Mouse (Mus musculus): Measurements from ENCODE around the gene Tmem265. TPM values are rescaled to one million over a fixed set of nuclear protein-coding genes. Genes with fewer than 3 reads are reported as not detected.
A peak's percentile ranks its signal among the peaks of the same experiment; 100 is the strongest.

Gene Tmem265
- polyA plus RNA-seq (2014; fragmentation: Nextera tagmentation; extraction: Ambion mirVana): 5.1 and 14.5 TPM in 2 replicates

- H3K36me3 ChIP-seq (ENCODE audit: control insufficient read depth, insufficient read depth, low read length): peaks cover 86% of the 10 kb centered on the region
- no peaks in the 10 kb centered on the region for H3K4me1 ChIP-seq (ENCODE audit: control insufficient read depth, insufficient read depth, low read length)
- no peak within 1 kb of the TSS for H3K4me3 ChIP-seq (replicated peaks; ENCODE audit: low read depth, low read length)
- H3K4me2 ChIP-seq (ENCODE audit: low read length): no peak within 1 kb of the TSS
- no peak within 1 kb of the TSS for H3K9ac ChIP-seq (replicated peaks; ENCODE audit: low read length)
- WGBS: 95% methylated on average over 5 of the region's 5 CpGs
- no peaks in the 10 kb centered on the region for H3K9me3 ChIP-seq (ENCODE audit: control insufficient read depth, low read length)
- no peak within 1 kb of the TSS for H3K27ac ChIP-seq (replicated peaks; ENCODE audit: low read depth, low read length)
- H3K27me3 ChIP-seq (ENCODE audit: control insufficient read depth, insufficient read depth, low read length): no peaks in the 10 kb centered on the region
- DNase-seq (no peak), ATAC-seq (ENCODE audit: low FRiP score, low TSS enrichment) (no peak)
Measured at GRCm38 (mm10) chr7:127561340-127561858, at the start of gene Tmem265. Gene Tmem265, plus strand, starts transcription at chr7:127561390.

DNA sequence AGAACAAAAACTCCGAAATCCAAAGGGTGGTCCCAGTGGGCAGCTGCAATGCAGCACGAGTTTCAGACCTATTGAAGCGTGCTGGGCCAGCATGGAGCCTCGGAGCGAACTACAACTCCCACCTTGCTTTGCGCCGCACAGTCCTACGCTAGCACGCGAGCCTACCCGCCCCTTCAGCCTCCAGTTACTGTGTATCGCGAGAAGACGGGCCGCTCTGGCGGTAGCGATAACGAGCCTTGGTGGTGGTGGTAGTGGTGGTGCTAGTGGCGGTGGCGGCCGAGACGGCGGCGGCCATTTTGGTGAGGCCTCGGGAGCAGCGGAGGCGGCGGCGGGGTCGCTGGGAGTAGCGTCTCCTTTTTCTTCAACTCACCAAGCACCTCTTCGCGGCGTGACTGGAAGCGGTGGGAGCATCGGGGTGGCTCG lies 49.4 kb upstream of the Tmem265 start, which contains the start of gene Srcap:
TSS of gene Srcap (plus strand) at position 176 of the 423 bp plus-strand sequence.
- no peaks in the 10 kb centered on the region for H3K27me3 ChIP-seq (ENCODE audit: control insufficient read depth, insufficient read depth, low read length)
- under 1% methylated on average over 37 of the region's 37 CpGs for WGBS
- H3K9me3 ChIP-seq (ENCODE audit: control insufficient read depth, low read length): no peaks in the 10 kb centered on the region
- DNase-seq (peak; percentile 98), ATAC-seq (ENCODE audit: low FRiP score, low TSS enrichment) (peak; percentile 99)
- H3K27ac ChIP-seq (replicated peaks; ENCODE audit: low read depth, low read length): peak within 1 kb of the TSS; percentile 96
- H3K9ac ChIP-seq (replicated peaks; ENCODE audit: low read length): peak within 1 kb of the TSS; percentile 71
- peak within 1 kb of the TSS; percentile 76 for H3K4me3 ChIP-seq (replicated peaks; ENCODE audit: low read depth, low read length)
- peaks cover 27% of the 10 kb centered on the region for H3K36me3 ChIP-seq (ENCODE audit: control insufficient read depth, insufficient read depth, low read length)
- peaks cover 13% of the 10 kb centered on the region for H3K4me1 ChIP-seq (ENCODE audit: control insufficient read depth, insufficient read depth, low read length)
- H3K4me2 ChIP-seq (ENCODE audit: low read length): peak within 1 kb of the TSS; percentile 64

DNA sequence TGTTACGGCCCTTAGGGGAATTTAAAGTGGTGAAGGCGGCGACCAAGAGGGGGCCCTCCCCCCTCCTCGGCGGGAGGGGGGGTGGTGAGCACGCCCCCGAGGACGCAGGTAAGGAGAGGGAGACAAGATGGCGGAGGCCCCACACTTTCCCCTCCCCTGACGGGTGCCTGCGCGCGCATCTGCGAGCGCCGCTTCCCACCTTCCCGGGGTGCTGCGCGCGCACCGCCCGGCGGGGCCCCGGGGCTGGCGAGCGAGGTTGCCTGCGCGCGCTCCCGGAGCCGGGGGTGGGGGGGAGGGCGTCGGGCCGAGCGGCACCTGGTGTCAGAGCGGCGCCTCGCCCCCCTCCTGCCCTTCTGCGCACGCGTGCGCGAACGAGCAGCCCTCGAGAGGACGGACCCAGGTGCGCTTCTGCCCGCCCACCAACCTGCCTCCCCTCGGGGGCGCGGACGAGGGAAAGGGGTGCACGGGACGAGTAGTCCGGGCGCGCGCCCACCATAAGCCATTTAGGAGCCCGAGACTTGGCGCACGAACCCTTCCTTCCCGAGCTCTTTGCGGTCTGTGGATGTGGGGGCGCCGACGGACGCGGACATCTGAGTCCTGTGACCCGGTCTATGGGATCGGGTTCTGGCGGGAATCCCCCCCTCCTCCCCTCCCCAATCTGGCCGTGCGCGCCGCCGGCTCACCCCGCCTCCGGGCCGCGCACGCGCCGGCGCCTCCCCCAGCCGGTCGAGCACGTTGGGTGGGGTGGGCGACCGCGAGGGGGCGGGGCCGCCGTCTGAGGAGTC lies 48.8 kb upstream of the Tmem265 start:
- Histone ChIP-seq H3K27me3 (ENCODE audit: control insufficient read depth, insufficient read depth, low read length) (no peaks in the 10 kb centered on the region), H3K36me3 (ENCODE audit: control insufficient read depth, insufficient read depth, low read length) (peaks cover 33% of the 10 kb centered on the region), H3K9me3 (ENCODE audit: control insufficient read depth, low read length) (no peaks in the 10 kb centered on the region), H3K4me1 (ENCODE audit: control insufficient read depth, insufficient read depth, low read length) (peaks cover 13% of the 10 kb centered on the region), H3K27ac (replicated peaks; ENCODE audit: low read depth, low read length) (peak overlapping the region; percentile 96), H3K4me2 (ENCODE audit: low read length) (peak overlapping the region; percentile 64), H3K4me3 (replicated peaks; ENCODE audit: low read depth, low read length) (peak overlapping the region; percentile 76), H3K9ac (replicated peaks; ENCODE audit: low read length) (peak overlapping the region; percentile 71)
- DNase-seq: peak; percentile 97
- WGBS: under 1% methylated on average over 77 of the region's 93 CpGs
- peak; percentile 91 for ATAC-seq (ENCODE audit: low FRiP score, low TSS enrichment)

DNA sequence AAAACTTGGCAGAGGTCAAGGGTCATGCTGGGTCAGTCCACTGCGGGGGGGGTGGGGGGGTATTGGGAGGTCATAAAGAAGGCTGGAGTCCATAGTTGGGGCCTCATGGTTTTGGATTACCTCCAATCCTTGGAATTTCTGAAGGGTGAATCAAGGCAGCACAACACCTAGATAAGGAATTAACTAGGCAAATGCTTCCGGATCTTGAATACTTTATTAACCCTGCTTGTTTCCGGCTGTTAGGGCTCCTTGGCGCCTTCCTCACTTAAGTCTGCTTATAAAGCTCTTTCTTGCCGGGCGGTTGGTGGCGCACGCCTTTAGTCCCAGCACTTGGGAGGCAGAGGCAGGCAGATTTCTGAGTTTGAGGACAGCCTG lies 48.2 kb upstream of the Tmem265 start:
- peaks cover 39% of the 10 kb centered on the region for H3K36me3 ChIP-seq (ENCODE audit: control insufficient read depth, insufficient read depth, low read length)
- H3K4me2 ChIP-seq (ENCODE audit: low read length): peak overlapping the region; percentile 64
- H3K9me3 ChIP-seq (ENCODE audit: control insufficient read depth, low read length): no peaks in the 10 kb centered on the region
- no peaks in the 10 kb centered on the region for H3K27me3 ChIP-seq (ENCODE audit: control insufficient read depth, insufficient read depth, low read length)
- H3K9ac ChIP-seq (replicated peaks; ENCODE audit: low read length): peak overlapping the region; percentile 71
- 41% methylated on average over 8 of the region's 8 CpGs for WGBS
- ATAC-seq (ENCODE audit: low FRiP score, low TSS enrichment): no peak
- peak overlapping the region; percentile 96 for H3K27ac ChIP-seq (replicated peaks; ENCODE audit: low read depth, low read length)
- no peak for DNase-seq
- H3K4me3 ChIP-seq (replicated peaks; ENCODE audit: low read depth, low read length): peak overlapping the region; percentile 76
- H3K4me1 ChIP-seq (ENCODE audit: control insufficient read depth, insufficient read depth, low read length): peaks cover 13% of the 10 kb centered on the region

DNA sequence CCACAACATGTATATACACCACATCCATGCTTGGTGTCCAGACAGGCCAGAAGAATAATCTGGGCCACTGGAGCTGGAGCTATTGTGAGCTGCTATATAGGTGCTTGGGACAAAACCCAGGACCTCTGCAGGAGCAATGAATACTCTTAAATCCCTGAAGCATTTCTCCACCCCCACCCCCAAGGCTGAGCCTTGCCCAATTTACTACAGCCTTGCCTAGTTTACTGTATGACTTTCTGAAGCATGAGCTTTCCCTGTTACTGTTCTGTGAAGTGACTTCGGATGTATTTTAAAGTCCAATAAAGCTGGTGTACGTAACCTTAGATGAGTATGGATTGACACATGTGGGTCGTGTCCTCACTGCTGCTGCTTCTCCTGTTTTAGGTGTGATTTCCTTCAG lies 47.4 kb upstream of the Tmem265 start:
- no peak overlapping the region; the same call in 1 of the 2 replicates for H3K9ac ChIP-seq (replicated peaks; ENCODE audit: low read length)
- no peak for DNase-seq

DNA sequence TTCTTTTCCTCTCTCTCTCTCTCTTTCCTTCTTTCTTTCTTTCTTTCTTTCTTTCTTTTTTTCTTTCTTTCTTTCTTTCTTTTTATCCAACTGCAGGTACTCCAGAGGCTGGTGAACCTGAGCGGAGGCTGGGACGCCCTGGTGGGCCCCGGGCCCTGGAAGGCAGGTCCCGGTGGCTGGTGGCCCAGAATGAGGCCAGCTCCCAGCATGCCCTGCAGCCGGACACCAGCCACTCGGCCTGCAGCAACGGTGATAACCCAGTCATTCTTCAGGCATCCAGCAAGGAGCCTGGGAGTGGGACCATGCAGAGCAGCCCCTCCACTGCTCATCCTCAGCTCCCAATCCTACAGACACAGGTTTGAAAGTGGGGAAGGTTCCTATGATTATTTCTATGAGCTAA lies 45.3 kb upstream of the Tmem265 start:
- H3K36me3 ChIP-seq (ENCODE audit: control insufficient read depth, insufficient read depth, low read length): peaks cover 62% of the 10 kb centered on the region
- WGBS: 93% methylated on average over 7 of the region's 7 CpGs
- no peak overlapping the region for H3K4me2 ChIP-seq (ENCODE audit: low read length)
- H3K27ac ChIP-seq (replicated peaks; ENCODE audit: low read depth, low read length): no peak overlapping the region
- H3K4me3 ChIP-seq (replicated peaks; ENCODE audit: low read depth, low read length): no peak overlapping the region
- H3K9ac ChIP-seq (replicated peaks; ENCODE audit: low read length): no peak overlapping the region
- DNase-seq: no peak
- H3K4me1 ChIP-seq (ENCODE audit: control insufficient read depth, insufficient read depth, low read length): peaks cover 13% of the 10 kb centered on the region
- no peaks in the 10 kb centered on the region for H3K27me3 ChIP-seq (ENCODE audit: control insufficient read depth, insufficient read depth, low read length)
- ATAC-seq (ENCODE audit: low FRiP score, low TSS enrichment): no peak
- no peaks in the 10 kb centered on the region for H3K9me3 ChIP-seq (ENCODE audit: control insufficient read depth, low read length)

More for the DNA sequence above, 47.4 kb upstream of the Tmem265 start:
- peaks cover 46% of the 10 kb centered on the region for H3K36me3 ChIP-seq (ENCODE audit: control insufficient read depth, insufficient read depth, low read length)
- H3K4me3 ChIP-seq (replicated peaks; ENCODE audit: low read depth, low read length): peak overlapping the region; percentile 76
- peaks cover 13% of the 10 kb centered on the region for H3K4me1 ChIP-seq (ENCODE audit: control insufficient read depth, insufficient read depth, low read length)
- ATAC-seq (ENCODE audit: low FRiP score, low TSS enrichment): no peak
- H3K9me3 ChIP-seq (ENCODE audit: control insufficient read depth, low read length): no peaks in the 10 kb centered on the region
- WGBS: 92% methylated on average over 3 of the region's 3 CpGs
- peak overlapping the region; percentile 64 for H3K4me2 ChIP-seq (ENCODE audit: low read length)
- H3K27me3 ChIP-seq (ENCODE audit: control insufficient read depth, insufficient read depth, low read length): no peaks in the 10 kb centered on the region
- no peak overlapping the region for H3K27ac ChIP-seq (replicated peaks; ENCODE audit: low read depth, low read length)

- H3K9ac ChIP-seq (replicated peaks; ENCODE audit: low read length): no peak overlapping the region
- no peak for ATAC-seq (ENCODE audit: low FRiP score, low TSS enrichment)
- H3K4me2 ChIP-seq (ENCODE audit: low read length): no peak overlapping the region
- H3K36me3 ChIP-seq (ENCODE audit: control insufficient read depth, insufficient read depth, low read length): peaks cover 67% of the 10 kb centered on the region
- WGBS: 98% methylated on average over 6 of the region's 7 CpGs
- H3K4me1 ChIP-seq (ENCODE audit: control insufficient read depth, insufficient read depth, low read length): peaks cover 13% of the 10 kb centered on the region
- no peak overlapping the region for H3K4me3 ChIP-seq (replicated peaks; ENCODE audit: low read depth, low read length)
- no peaks in the 10 kb centered on the region for H3K27me3 ChIP-seq (ENCODE audit: control insufficient read depth, insufficient read depth, low read length)
- DNase-seq: no peak
- H3K9me3 ChIP-seq (ENCODE audit: control insufficient read depth, low read length): no peaks in the 10 kb centered on the region
- no peak overlapping the region for H3K27ac ChIP-seq (replicated peaks; ENCODE audit: low read depth, low read length)
Measured at GRCm38 (mm10) chr7:127516344-127516743, 44.8 kb upstream of the Tmem265 start.

- no peak for DNase-seq
- Histone ChIP-seq H3K27me3 (ENCODE audit: control insufficient read depth, insufficient read depth, low read length) (no peaks in the 10 kb centered on the region), H3K9me3 (ENCODE audit: control insufficient read depth, low read length) (no peaks in the 10 kb centered on the region), H3K27ac (replicated peaks; ENCODE audit: low read depth, low read length) (no peak within 1 kb of the TSS), H3K36me3 (ENCODE audit: control insufficient read depth, insufficient read depth, low read length) (peaks cover 91% of the 10 kb centered on the region), H3K4me3 (replicated peaks; ENCODE audit: low read depth, low read length) (no peak within 1 kb of the TSS), H3K4me1 (ENCODE audit: control insufficient read depth, insufficient read depth, low read length) (no peaks in the 10 kb centered on the region), H3K4me2 (ENCODE audit: low read length) (no peak within 1 kb of the TSS), H3K9ac (replicated peaks; ENCODE audit: low read length) (no peak within 1 kb of the TSS)
- no peak for ATAC-seq (ENCODE audit: low FRiP score, low TSS enrichment)
- 94% methylated on average over 3 of the region's 3 CpGs for WGBS
Measured at GRCm38 (mm10) chr7:127519284-127519683, 41.9 kb upstream of the Tmem265 start, which contains the start of gene Gm42715. Gene Gm42715, plus strand, starts transcription at chr7:127519584.
